Mouse (Mus musculus) midbrain, postnatal 0 days (tissue): ENCODE measurements at regions not wholly inside any gene's neighbourhood (a gene's known extent, or its start where the extent isn't known, plus 50 kb on each side); places are given as distances from the start of the nearest gene placed in this dataset.
A peak's percentile ranks its signal among the peaks of the same experiment; 100 is the strongest.

Source experiments
- ATAC-seq: fragments of 200-750 bp; cut with Nextera tagmentation; 2 replicates; pipeline ENCODE4 v1.8.0; 2017; ENCODE audit warnings: moderate number of reproducible peaks, mild to moderate bottlenecking, moderate TSS enrichment, moderate library complexity; ENCODE audit not compliant: low FRiP score
- DNase-seq: peaks from one replicate; pipeline ENCODE4 v3.0.0-alpha.2; 2015; ENCODE audit warnings: low spot score
- H3K27ac ChIP-seq: fragments of 300-500 bp; sonication (generic); 2 replicates; pipeline ENCODE4 v1.5.1; 2014; ENCODE audit warnings: low read depth, mild to moderate bottlenecking, low read length, mixed read lengths
- H3K27me3 ChIP-seq: fragments of 300-500 bp; sonication (generic); 2 replicates; pipeline ENCODE4 v1.6.1; 2014; ENCODE audit warnings: low read length, control low read depth, mixed read lengths; ENCODE audit not compliant: insufficient read depth
- H3K36me3 ChIP-seq: fragments of 300-500 bp; sonication (generic); 2 replicates; pipeline ENCODE4 v1.6.1; 2014; ENCODE audit warnings: low read length, control low read depth, mixed read lengths; ENCODE audit not compliant: insufficient read depth
- H3K4me1 ChIP-seq: fragments of 300-500 bp; sonication (generic); 2 replicates; pipeline ENCODE4 v1.6.1; 2014; ENCODE audit warnings: mild to moderate bottlenecking, control low read depth, antibody characterized with exemption, low read length, mixed read lengths; ENCODE audit not compliant: insufficient read depth
- H3K4me2 ChIP-seq: fragments of 300-500 bp; sonication (generic); 2 replicates; pipeline ENCODE4 v1.6.1; 2014; ENCODE audit warnings: low read depth, mild to moderate bottlenecking, low read length, mixed read lengths; ENCODE audit not compliant: poor library complexity, severe bottlenecking
- H3K4me3 ChIP-seq: fragments of 300-500 bp; sonication (generic); 2 replicates; pipeline ENCODE4 v1.5.1; 2014; ENCODE audit warnings: low read depth, mild to moderate bottlenecking, low read length, moderate library complexity
- H3K9ac ChIP-seq: fragments of 300-500 bp; sonication (generic); replicated peaks from 2 replicates; pipeline ENCODE4 v1.6.1; 2014; ENCODE audit warnings: mild to moderate bottlenecking, low read length, moderate library complexity, mixed read lengths; ENCODE audit not compliant: poor library complexity, severe bottlenecking
- H3K9me3 ChIP-seq: fragments of 300-500 bp; sonication (generic); 2 replicates; pipeline ENCODE4 v1.6.1; 2016; ENCODE audit warnings: low read length, control low read depth
- CTCF ChIP-seq: IDR thresholded peaks from 2 replicates; pipeline ENCODE4 v1.5.1; 2016; ENCODE audit warnings: antibody characterized with exemption, mild to moderate bottlenecking
- WGBS: fragments of 180-500 bp; shearing (Covaris S2); extraction: QIAGEN DNeasy Blood & Tissue Kit; methylation state at CpG from one replicate; pipeline ENCODE4 v1.1.7; 2014; 5-methylcytosine and 5-hydroxymethylcytosine counted together

DNA sequence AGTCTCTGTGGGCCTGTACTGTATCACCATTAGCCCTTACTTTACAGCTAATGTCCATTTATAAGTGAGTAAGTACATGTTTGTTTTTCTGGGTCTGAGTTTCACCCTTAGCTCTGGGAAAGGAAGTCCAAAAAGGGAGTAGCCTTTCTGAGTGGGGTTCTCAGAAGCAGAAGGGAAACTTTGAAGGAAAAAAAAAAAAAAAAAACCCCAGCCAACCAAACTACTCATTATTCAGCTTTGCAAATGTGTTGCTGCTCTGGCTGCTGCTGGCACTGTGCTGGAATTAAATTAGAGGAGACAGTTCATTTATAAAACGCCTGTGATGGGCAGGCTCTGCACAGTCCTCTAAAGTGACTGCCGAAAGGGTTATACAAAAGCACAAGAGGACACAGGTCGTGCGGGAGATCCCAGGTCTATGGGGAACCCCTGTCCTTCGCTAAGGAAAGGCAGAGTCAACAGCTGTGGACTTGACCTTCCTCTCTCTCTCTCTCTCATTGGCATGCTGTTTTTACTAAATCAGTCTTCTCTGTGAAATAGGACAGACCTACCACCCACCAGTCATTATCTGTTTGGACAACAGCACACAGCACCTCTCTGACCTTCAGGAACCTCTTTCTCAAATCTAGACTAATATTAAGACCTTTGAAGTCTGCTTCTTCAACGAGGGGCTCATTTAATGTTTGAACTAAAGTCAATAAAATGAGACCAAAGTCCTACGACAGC is 165.4 kb downstream of the Cd47 start:
- no peak for TF ChIP-seq CTCF
- 0 out of 2 replicates have a peak, but pooled peaks have one; percentile 32 for ATAC-seq
- H3K27me3 ChIP-seq, result no peaks in the 10 kb centered on the region
- no peak overlapping the region for H3K4me3 ChIP-seq
- no peak overlapping the region for H3K4me2 ChIP-seq
- peaks cover 2% of the 10 kb centered on the region; the same call in 1 of the 2 replicates for H3K4me1 ChIP-seq
- H3K9ac ChIP-seq, result no peak overlapping the region
- WGBS, result 22% methylated on average over 7 of the region's 7 CpGs
- no peaks in the 10 kb centered on the region for H3K36me3 ChIP-seq
- H3K27ac ChIP-seq, result no peak overlapping the region
- peak; percentile 70 for DNase-seq
- H3K9me3 ChIP-seq, result no peaks in the 10 kb centered on the region

DNA sequence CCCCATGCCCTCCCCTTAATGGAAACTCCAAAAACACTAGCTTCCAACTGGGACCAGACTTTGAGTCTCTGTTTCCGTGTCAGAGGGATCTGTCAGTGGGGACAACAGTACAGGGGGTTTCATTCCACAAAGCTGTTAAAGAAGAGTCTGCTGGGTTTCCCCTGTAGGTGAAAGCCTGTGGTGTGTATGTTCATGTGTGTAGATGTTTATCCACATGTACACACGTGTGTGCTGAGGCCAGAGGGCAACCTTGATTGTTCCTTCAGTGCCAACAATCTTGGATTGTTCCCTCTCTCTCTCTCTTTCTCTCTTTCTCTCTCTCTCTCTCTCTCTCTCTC is 165.9 kb downstream of the Cd47 start:
- ATAC-seq (no peak), DNase-seq (no peak)
- Histone ChIP-seq H3K4me3 (no peak overlapping the region), H3K27ac (no peak overlapping the region), H3K4me2 (no peak overlapping the region), H3K27me3 (no peaks in the 10 kb centered on the region), H3K4me1 (peaks cover 2% of the 10 kb centered on the region; the same call in 1 of the 2 replicates), H3K9me3 (no peaks in the 10 kb centered on the region), H3K9ac (no peak overlapping the region), H3K36me3 (no peaks in the 10 kb centered on the region)
- 73% methylated on average over 2 of the region's 2 CpGs for WGBS
- TF ChIP-seq CTCF, result no peak

GRCm38 (mm10) chr16:49967110-49967509 is 166.8 kb downstream of the Cd47 start:
- Histone ChIP-seq H3K9me3 (no peaks in the 10 kb centered on the region), H3K9ac (no peak overlapping the region), H3K4me1 (peaks cover 2% of the 10 kb centered on the region; the same call in 1 of the 2 replicates), H3K36me3 (no peaks in the 10 kb centered on the region), H3K27me3 (no peaks in the 10 kb centered on the region), H3K4me3 (no peak overlapping the region), H3K27ac (no peak overlapping the region), H3K4me2 (no peak overlapping the region)
- DNase-seq (no peak), ATAC-seq (no peak)
- WGBS, result 81% methylated on average over 7 of the region's 7 CpGs
- TF ChIP-seq CTCF, result no peak

GRCm38 (mm10) chr16:49968291-49968870 is 168.0 kb downstream of the Cd47 start:
- DNase-seq (no peak), ATAC-seq (no peak)
- Histone ChIP-seq H3K9ac (no peak overlapping the region), H3K9me3 (no peaks in the 10 kb centered on the region), H3K27ac (no peak overlapping the region), H3K36me3 (no peaks in the 10 kb centered on the region), H3K27me3 (no peaks in the 10 kb centered on the region), H3K4me3 (no peak overlapping the region), H3K4me1 (peaks cover 2% of the 10 kb centered on the region; the same call in 1 of the 2 replicates), H3K4me2 (no peak overlapping the region)
- no peak for TF ChIP-seq CTCF
- 69% methylated on average over 4 of the region's 4 CpGs for WGBS

GRCm38 (mm10) chr16:49969035-49969434 is 168.7 kb downstream of the Cd47 start:
- Histone ChIP-seq H3K27me3 (no peaks in the 10 kb centered on the region), H3K9ac (no peak overlapping the region), H3K4me2 (no peak overlapping the region), H3K9me3 (no peaks in the 10 kb centered on the region), H3K4me1 (peaks cover 2% of the 10 kb centered on the region; the same call in 1 of the 2 replicates), H3K27ac (no peak overlapping the region), H3K4me3 (no peak overlapping the region), H3K36me3 (no peaks in the 10 kb centered on the region)
- ATAC-seq (no peak), DNase-seq (no peak)
- 96% methylated on average over 4 of the region's 4 CpGs for WGBS
- no peak for TF ChIP-seq CTCF

- no peak for DNase-seq
- H3K4me2 ChIP-seq, result no peak overlapping the region
- H3K4me3 ChIP-seq, result no peak overlapping the region
- TF ChIP-seq CTCF, result no peak
- 98% methylated on average over 2 of the region's 2 CpGs for WGBS
- H3K27me3 ChIP-seq, result no peaks in the 10 kb centered on the region
- peaks cover 2% of the 10 kb centered on the region; the same call in 1 of the 2 replicates for H3K4me1 ChIP-seq
- ATAC-seq, result no peak
- H3K36me3 ChIP-seq, result no peaks in the 10 kb centered on the region
- H3K9me3 ChIP-seq, result no peaks in the 10 kb centered on the region
- no peak overlapping the region for H3K9ac ChIP-seq
- H3K27ac ChIP-seq, result no peak overlapping the region
These were observed 169.5 kb downstream of the Cd47 start for GRCm38 (mm10) chr16:49969693-49970296.
